Mouse (Mus musculus) intestine, embryonic 15.5 days (tissue): ENCODE results near the gene Sbk1. TPM values are rescaled to one million over a fixed set of nuclear protein-coding genes. Genes with fewer than 3 reads are reported as not detected.
"Not testable (repeated sequence)": the region's sequence is repeated elsewhere in the genome, so short reads cannot be mapped to it uniquely, and the experiment has no call there.

ENCODE experiments used
- ATAC-seq: fragments of 200-750 bp; cut with Nextera tagmentation; 2 replicates; pipeline ENCODE4 v1.8.0; 2017; ENCODE audit warnings: moderate TSS enrichment, moderate library complexity
- H3K27ac ChIP-seq: fragments of 300-500 bp; sonication (generic); 2 replicates; pipeline ENCODE4 v1.5.1; 2015; ENCODE audit warnings: mild to moderate bottlenecking, inconsistent platforms
- H3K27me3 ChIP-seq: fragments of 300-500 bp; sonication (generic); replicated peaks from 2 replicates; pipeline ENCODE4 v1.6.1; 2015; ENCODE audit warnings: inconsistent platforms
- H3K36me3 ChIP-seq: fragments of 300-500 bp; sonication (generic); 2 replicates; pipeline ENCODE4 v1.6.1; 2015; ENCODE audit warnings: inconsistent platforms
- H3K4me1 ChIP-seq: fragments of 300-500 bp; sonication (generic); replicated peaks from 2 replicates; pipeline ENCODE4 v1.6.1; 2015; ENCODE audit warnings: inconsistent platforms
- H3K4me2 ChIP-seq: fragments of 300-500 bp; sonication (generic); replicated peaks from 2 replicates; pipeline ENCODE4 v1.6.1; 2015; ENCODE audit warnings: mild to moderate bottlenecking, inconsistent platforms
- H3K4me3 ChIP-seq: fragments of 300-500 bp; sonication (generic); replicated peaks from 2 replicates; pipeline ENCODE4 v1.5.1; 2015; ENCODE audit warnings: inconsistent platforms
- H3K9ac ChIP-seq: fragments of 300-500 bp; sonication (generic); 2 replicates; pipeline ENCODE4 v1.6.1; 2015; ENCODE audit warnings: inconsistent platforms
- H3K9me3 ChIP-seq: fragments of 300-500 bp; sonication (generic); 2 replicates; pipeline ENCODE4 v1.6.1; 2016; ENCODE audit warnings: inconsistent platforms
- WGBS: fragments of 180-500 bp; shearing (Covaris S2); methylation state at CpG from one replicate; pipeline ENCODE4 v1.1.7; 2015; 5-methylcytosine and 5-hydroxymethylcytosine counted together
- polyA plus RNA-seq: library from polyadenylated mRNA; unstranded; fragments of >200 nt; fragmentation: Nextera tagmentation; extraction: Ambion mirVana; gene quantifications from 2 replicates; pipeline ENCODE4 v1.2.1, GENCODE M21; 2015

The Sbk1 gene
- polyA plus RNA-seq, 1 experiment from 2014 or later: 17.7 TPM

- no peak for ATAC-seq
- Histone ChIP-seq H3K27me3 (no peaks in the 10 kb centered on the region), H3K4me1 (no peaks in the 10 kb centered on the region), H3K4me3 (no peak overlapping the region), H3K9me3 (no peaks in the 10 kb centered on the region), H3K9ac (no peak overlapping the region), H3K4me2 (no peak overlapping the region), H3K36me3 (peaks cover 9% of the 10 kb centered on the region), H3K27ac (no peak overlapping the region)
- 69% methylated on average over 8 of the region's 8 CpGs for WGBS
Measured at GRCm38 (mm10) chr7:126297579-126298460, 25.4 kb downstream of the Sbk1 start.

GRCm38 (mm10) chr7:126298856-126299255 lies 26.4 kb downstream of the Sbk1 start:
- H3K4me3 ChIP-seq: no peak overlapping the region
- H3K9ac ChIP-seq: no peak overlapping the region
- 73% methylated on average over 4 of the region's 4 CpGs for WGBS
- no peaks in the 10 kb centered on the region for H3K27me3 ChIP-seq
- H3K27ac ChIP-seq: no peak overlapping the region
- H3K4me2 ChIP-seq: no peak overlapping the region
- H3K36me3 ChIP-seq: no peaks in the 10 kb centered on the region
- H3K4me1 ChIP-seq: no peaks in the 10 kb centered on the region
- no peaks in the 10 kb centered on the region for H3K9me3 ChIP-seq
- ATAC-seq: no peak

GRCm38 (mm10) chr7:126301831-126302230 lies 29.4 kb downstream of the Sbk1 start:
- not testable (repeated sequence) for H3K9ac ChIP-seq, H3K4me3 ChIP-seq, H3K4me2 ChIP-seq, H3K27ac ChIP-seq, ATAC-seq, H3K4me1 ChIP-seq, H3K9me3 ChIP-seq, H3K27me3 ChIP-seq, H3K36me3 ChIP-seq
- WGBS: 79% methylated on average over 5 of the region's 5 CpGs

- Histone ChIP-seq H3K36me3 (no peaks in the 10 kb centered on the region), H3K4me3 (no peak overlapping the region), H3K9ac (no peak overlapping the region), H3K4me2 (no peak overlapping the region), H3K4me1 (no peaks in the 10 kb centered on the region), H3K27me3 (no peaks in the 10 kb centered on the region), H3K27ac (no peak overlapping the region), H3K9me3 (no peaks in the 10 kb centered on the region)
- no peak for ATAC-seq
- WGBS: 84% methylated on average over 4 of the region's 4 CpGs
Measured at GRCm38 (mm10) chr7:126311822-126312221, 39.4 kb downstream of the Sbk1 start.

- no peak overlapping the region for H3K4me2 ChIP-seq
- no peak overlapping the region for H3K27ac ChIP-seq
- H3K9me3 ChIP-seq: no peaks in the 10 kb centered on the region
- no peaks in the 10 kb centered on the region for H3K4me1 ChIP-seq
- whole genome bisulfite sequencing: 51% methylated on average over 5 of the region's 5 CpGs
- ATAC-seq: no peak
- H3K9ac ChIP-seq: no peak overlapping the region
- no peaks in the 10 kb centered on the region for H3K36me3 ChIP-seq
- no peak overlapping the region for H3K4me3 ChIP-seq
- H3K27me3 ChIP-seq: no peaks in the 10 kb centered on the region
Measured at GRCm38 (mm10) chr7:126313309-126313708, 40.9 kb downstream of the Sbk1 start.

GRCm38 (mm10) chr7:126314273-126314672 lies 41.9 kb downstream of the Sbk1 start:
- no peak overlapping the region for H3K27ac ChIP-seq
- WGBS: 68% methylated on average over 8 of the region's 8 CpGs
- H3K4me1 ChIP-seq: no peaks in the 10 kb centered on the region
- no peaks in the 10 kb centered on the region for H3K36me3 ChIP-seq
- H3K27me3 ChIP-seq: no peaks in the 10 kb centered on the region
- H3K9me3 ChIP-seq: no peaks in the 10 kb centered on the region
- H3K4me2 ChIP-seq: no peak overlapping the region
- H3K4me3 ChIP-seq: no peak overlapping the region
- ATAC-seq: no peak
- no peak overlapping the region for H3K9ac ChIP-seq

GRCm38 (mm10) chr7:126323729-126324128 lies 51.3 kb downstream of the Sbk1 start:
- H3K4me3 ChIP-seq: no peak overlapping the region
- H3K4me1 ChIP-seq: peaks cover 3% of the 10 kb centered on the region; the same call in 1 of the 2 replicates
- no peak for ATAC-seq
- 6% methylated on average over 11 of the region's 11 CpGs for WGBS
- H3K4me2 ChIP-seq: no peak overlapping the region
- no peak overlapping the region for H3K9ac ChIP-seq
- H3K27ac ChIP-seq: no peak overlapping the region
- no peaks in the 10 kb centered on the region for H3K36me3 ChIP-seq
- H3K27me3 ChIP-seq: no peaks in the 10 kb centered on the region
- no peaks in the 10 kb centered on the region for H3K9me3 ChIP-seq

- Histone ChIP-seq H3K27me3 (no peaks in the 10 kb centered on the region), H3K9ac (no peak overlapping the region), H3K27ac (no peak overlapping the region), H3K36me3 (no peaks in the 10 kb centered on the region), H3K4me3 (no peak overlapping the region), H3K4me1 (peaks cover 3% of the 10 kb centered on the region; the same call in 1 of the 2 replicates), H3K9me3 (no peaks in the 10 kb centered on the region), H3K4me2 (no peak overlapping the region)
- 0 out of 2 replicates have a peak, but pooled peaks have one; percentile 23 for ATAC-seq
- 13% methylated on average over 3 of the region's 3 CpGs for WGBS
Measured at GRCm38 (mm10) chr7:126324791-126325190, 52.4 kb downstream of the Sbk1 start.

- not testable (repeated sequence) for H3K9ac ChIP-seq, H3K36me3 ChIP-seq, H3K27ac ChIP-seq, H3K4me2 ChIP-seq, H3K27me3 ChIP-seq, H3K4me3 ChIP-seq, H3K4me1 ChIP-seq, ATAC-seq, H3K9me3 ChIP-seq
- 26% methylated on average over 9 of the region's 9 CpGs for WGBS
Measured at GRCm38 (mm10) chr7:126325576-126326273, 53.3 kb downstream of the Sbk1 start.

- not testable (repeated sequence) for ATAC-seq, H3K4me2 ChIP-seq, H3K36me3 ChIP-seq, H3K27me3 ChIP-seq, H3K9ac ChIP-seq, H3K4me3 ChIP-seq, H3K4me1 ChIP-seq, H3K9me3 ChIP-seq, H3K27ac ChIP-seq
- WGBS: 90% methylated on average over 5 of the region's 6 CpGs
Measured at GRCm38 (mm10) chr7:126328848-126329247, 56.4 kb downstream of the Sbk1 start.

- H3K4me2 ChIP-seq: no peak overlapping the region
- H3K4me1 ChIP-seq: no peaks in the 10 kb centered on the region
- no peak overlapping the region for H3K27ac ChIP-seq
- no peaks in the 10 kb centered on the region for H3K27me3 ChIP-seq
- H3K36me3 ChIP-seq: no peaks in the 10 kb centered on the region
- H3K9ac ChIP-seq: no peak overlapping the region
- WGBS: 82% methylated on average over 9 of the region's 9 CpGs
- H3K4me3 ChIP-seq: no peak overlapping the region
- H3K9me3 ChIP-seq: no peaks in the 10 kb centered on the region
- ATAC-seq: no peak
Measured at GRCm38 (mm10) chr7:126329907-126330645, 57.7 kb downstream of the Sbk1 start.

GRCm38 (mm10) chr7:126330693-126331092 lies 58.3 kb downstream of the Sbk1 start:
- no peak overlapping the region for H3K4me2 ChIP-seq
- no peak for ATAC-seq
- no peaks in the 10 kb centered on the region for H3K36me3 ChIP-seq
- H3K27me3 ChIP-seq: no peaks in the 10 kb centered on the region
- no peak overlapping the region for H3K4me3 ChIP-seq
- H3K9me3 ChIP-seq: no peaks in the 10 kb centered on the region
- 27% methylated on average over 2 of the region's 2 CpGs for WGBS
- H3K9ac ChIP-seq: no peak overlapping the region
- H3K4me1 ChIP-seq: no peaks in the 10 kb centered on the region
- H3K27ac ChIP-seq: no peak overlapping the region
